In the genomic region with DNA sequence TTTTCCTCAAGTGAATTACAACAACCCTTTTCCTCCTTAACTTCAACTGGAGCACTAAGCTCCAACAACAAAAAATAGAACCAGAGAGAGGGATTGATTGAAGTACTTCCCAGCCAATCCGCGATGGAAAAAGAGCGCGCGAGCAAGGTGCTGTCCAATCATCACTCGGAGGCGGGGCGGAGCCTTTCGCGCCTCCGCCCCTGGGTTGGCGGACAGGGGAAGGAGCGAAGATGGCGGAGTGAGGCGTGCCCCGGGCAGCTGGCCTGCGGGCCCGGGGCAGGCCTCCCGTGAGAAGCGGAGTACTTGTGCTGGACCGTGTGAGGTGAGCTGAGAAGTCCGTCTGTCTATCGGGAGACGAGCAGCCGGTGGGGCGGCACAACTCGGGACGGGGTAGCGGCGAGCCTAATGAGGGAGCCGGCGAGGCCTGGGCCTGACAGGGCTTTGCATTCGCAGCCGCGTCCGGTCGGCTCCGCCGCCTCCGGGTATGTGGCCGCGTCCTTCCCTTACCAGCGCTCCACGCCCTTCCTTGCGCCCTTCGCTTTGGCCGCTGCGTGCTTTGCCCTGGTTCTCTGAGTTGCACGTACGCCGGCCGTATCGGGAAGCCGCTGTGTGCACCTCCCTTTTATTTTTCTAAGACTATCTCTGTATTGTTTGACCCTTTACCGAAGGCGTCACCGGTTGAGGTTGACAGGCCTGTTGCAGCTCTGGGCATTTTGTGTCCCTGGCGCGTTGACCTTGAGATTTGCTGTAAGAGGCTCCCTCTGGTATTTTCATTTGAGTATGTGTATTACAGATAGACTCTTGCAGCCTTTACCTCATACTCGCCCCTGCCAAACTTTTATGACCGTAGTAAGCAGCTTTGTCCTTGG, we compare ENCODE assay signal across 1 mouse cellular context.
TF ChIP-seq lines count a peak whose summit lies in the region.

No protein-coding gene starts in this region.

TF ChIP-seq in MEL, 35 proteins besides CTCF, POLR2A, EP300 and RAD21:
- TF ChIP-seq NRF1 (IDR thresholded peaks at IDR 0.05; ENCODE audit: insufficient read depth, low read depth, low read length, poor library complexity, severe bottlenecking) (no peak), NELFE (IDR thresholded peaks at IDR 0.05; ENCODE audit: low read depth, low read length) (peak; percentile 57), ETS1 (IDR thresholded peaks at IDR 0.05; ENCODE audit: low read depth, low read length) (no peak), TAL1 (IDR thresholded peaks at IDR 0.05; ENCODE audit: low read length) (no peak), ZMIZ1 (IDR thresholded peaks at IDR 0.05; ENCODE audit: low read depth, low read length) (peak; percentile 88; the same call in 1 of the 2 replicates), ELF1 (IDR thresholded peaks at IDR 0.05; ENCODE audit: low read depth, low read length) (no peak), GABPA (IDR thresholded peaks at IDR 0.05; ENCODE audit: low read depth, low read length) (no peak), MYB (IDR thresholded peaks at IDR 0.05; ENCODE audit: low read depth, low read length) (no peak), ZKSCAN1 (IDR thresholded peaks at IDR 0.05; ENCODE audit: low read depth, low read length) (no peak), BHLHE40 (IDR thresholded peaks at IDR 0.05; ENCODE audit: borderline replicate concordance, low read depth, low read length) (no peak), POLR2AphosphoS5 (IDR thresholded peaks at IDR 0.05; ENCODE audit: borderline replicate concordance, low read depth, low read length) (no peak; the same call in 1 of the 2 replicates), UBTF (IDR thresholded peaks at IDR 0.05; ENCODE audit: borderline replicate concordance, insufficient read depth, low read depth, low read length) (0 out of 2 replicates have a peak, but pooled peaks have one; percentile 65), POLR2AphosphoS2 (IDR thresholded peaks at IDR 0.05; ENCODE audit: low read length) (peak; percentile 53; the same call in 1 of the 2 replicates), MAX (IDR thresholded peaks at IDR 0.05; ENCODE audit: low read length) (no peak), CHD2 (IDR thresholded peaks at IDR 0.05; ENCODE audit: low read length) (peak; percentile 82), HCFC1 (IDR thresholded peaks at IDR 0.05; ENCODE audit: low read depth, low read length) (peak; percentile 69), CHD1 (IDR thresholded peaks at IDR 0.05; ENCODE audit: low read depth, low read length) (no peak), KAT2A (conservative IDR thresholded peaks at IDR 0.05; ENCODE audit: low read depth, low read length) (no peak), SIN3A (IDR thresholded peaks at IDR 0.05; ENCODE audit: low read length) (no peak; the same call in 1 of the 2 replicates), MAFK (IDR thresholded peaks at IDR 0.05; ENCODE audit: borderline replicate concordance, low read depth, low read length) (no peak), MEF2A (IDR thresholded peaks at IDR 0.05; ENCODE audit: extremely low read depth, insufficient replicate concordance, low read depth, low read length, poor library complexity, severe bottlenecking) (no peak), RCOR1 (IDR thresholded peaks at IDR 0.05; ENCODE audit: low read depth, low read length) (no peak), GATA1 (IDR thresholded peaks at IDR 0.05; ENCODE audit: low read depth, low read length) (no peak; the same call in 1 of the 2 replicates), MYC (IDR thresholded peaks at IDR 0.05; ENCODE audit: low read depth, low read length) (no peak), TCF12 (IDR thresholded peaks at IDR 0.05; ENCODE audit: low read depth, low read length) (peak; percentile 12; the same call in 1 of the 2 replicates), ZNF384 (IDR thresholded peaks at IDR 0.05; ENCODE audit: low read depth, low read length) (peak; percentile 77), USF1 (IDR thresholded peaks at IDR 0.05; ENCODE audit: low read depth, low read length) (no peak), TBP (IDR thresholded peaks at IDR 0.05; ENCODE audit: low read depth, low read length) (peak; percentile 83), MAZ (IDR thresholded peaks at IDR 0.05; ENCODE audit: low read depth, low read length) (no peak), USF2 (IDR thresholded peaks at IDR 0.05; ENCODE audit: borderline replicate concordance in 1 of 2, insufficient read depth in 1 of 2, low read depth in 1 of 2, low read length in 2 of 2) (no peak), ZC3H11A (IDR thresholded peaks at IDR 0.05; ENCODE audit: low read depth, low read length) (no peak), MXI1 (IDR thresholded peaks at IDR 0.05; ENCODE audit: low read depth, low read length) (no peak; the same call in 1 of the 2 replicates), JUND (IDR thresholded peaks at IDR 0.05; ENCODE audit: low read depth, low read length) (no peak), E2F4 (IDR thresholded peaks at IDR 0.05; ENCODE audit: borderline replicate concordance, low read depth, low read length) (peak; percentile 96), SMC3 (IDR thresholded peaks at IDR 0.05; ENCODE audit: low read depth, low read length) (no peak)
TF ChIP-seq in MEL: peak in this region for 10.
